Mouse (Mus musculus): ENCODE measurements around the gene Slc2a9. TPM values are rescaled to one million over a fixed set of nuclear protein-coding genes. Genes with fewer than 3 reads are reported as not detected.
A peak's percentile ranks its signal among the peaks of the same experiment; 100 is the strongest.

The Slc2a9 gene
- polyA plus RNA-seq, 1 experiment from 2014 or later = 8.5 TPM

DNA sequence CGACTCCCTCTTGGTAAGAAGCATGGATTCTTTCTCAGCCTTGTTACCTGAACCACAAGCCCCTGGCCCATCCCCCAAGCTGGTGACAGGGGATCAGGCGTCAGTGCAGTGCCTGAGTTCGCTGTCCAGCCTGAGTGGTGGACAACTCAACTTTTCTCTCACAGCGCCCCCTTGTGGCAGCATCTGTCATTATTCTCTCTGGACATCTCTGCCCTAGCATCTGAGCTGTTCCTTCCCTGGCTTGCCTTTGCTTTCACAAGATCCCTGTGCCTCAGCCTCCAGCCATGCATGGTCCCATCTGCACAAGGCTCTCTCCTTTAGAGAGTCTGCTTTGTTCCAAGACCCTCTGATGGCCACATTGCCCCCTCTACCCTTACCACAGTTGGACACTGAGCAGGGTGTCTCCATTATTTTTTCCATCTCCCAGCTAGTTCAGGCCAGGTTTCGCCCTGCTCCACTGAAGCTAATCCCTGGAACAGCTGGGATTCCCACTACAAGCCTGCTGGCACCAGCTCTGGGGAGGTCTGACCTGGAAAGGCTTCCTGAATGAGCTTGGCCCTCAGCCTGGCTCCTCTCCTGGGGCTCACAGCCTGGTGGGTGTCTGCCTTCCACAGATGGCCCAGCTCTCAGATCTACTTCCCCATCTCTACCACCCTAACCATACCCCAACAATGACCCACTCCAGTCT is 32.9 kb downstream of the Slc2a9 start:
- no peak overlapping the region for H3K4me3 ChIP-seq (ENCODE audit: inconsistent target)
- WGBS (ENCODE audit: missing documents) = 61% methylated on average over 5 of the region's 5 CpGs
- H3K36me3 ChIP-seq (ENCODE audit: inconsistent target) = no peaks in the 10 kb centered on the region
- no peak overlapping the region for H3K27ac ChIP-seq
- H3K79me2 ChIP-seq (ENCODE audit: inconsistent target) = no peaks in the 10 kb centered on the region

DNA sequence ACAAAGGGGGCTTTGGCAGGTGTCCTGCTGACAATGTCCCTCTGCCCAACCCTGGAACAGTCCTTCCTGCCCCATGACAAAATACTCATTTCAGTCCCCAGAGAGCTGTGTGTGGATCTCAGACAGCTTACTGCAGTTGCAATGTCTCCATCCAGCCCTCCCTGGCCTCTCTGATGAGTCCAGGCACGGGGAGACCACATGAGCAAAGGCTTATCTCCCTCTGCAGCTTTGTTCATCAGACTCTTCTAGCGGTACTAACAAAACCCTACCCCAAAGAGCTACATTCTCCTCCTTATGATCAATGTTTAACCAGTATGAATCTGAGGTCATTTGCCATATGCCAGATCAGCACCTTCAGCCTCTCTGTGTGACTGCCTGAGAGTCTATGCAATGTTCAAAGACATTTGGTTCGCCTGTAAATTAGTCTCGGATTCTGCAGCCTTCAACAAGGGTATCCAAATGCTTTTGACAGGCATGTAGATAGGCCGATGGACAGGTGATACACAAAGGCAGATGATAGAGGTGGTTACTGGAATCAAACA is 36.3 kb downstream of the Slc2a9 start:
- Histone ChIP-seq H3K4me3 (ENCODE audit: inconsistent target) (no peak overlapping the region), H3K79me2 (ENCODE audit: inconsistent target) (no peaks in the 10 kb centered on the region), H3K27ac (no peak overlapping the region), H3K36me3 (ENCODE audit: inconsistent target) (no peaks in the 10 kb centered on the region)
- 97% methylated on average over 5 of the region's 5 CpGs for WGBS (ENCODE audit: missing documents)

DNA sequence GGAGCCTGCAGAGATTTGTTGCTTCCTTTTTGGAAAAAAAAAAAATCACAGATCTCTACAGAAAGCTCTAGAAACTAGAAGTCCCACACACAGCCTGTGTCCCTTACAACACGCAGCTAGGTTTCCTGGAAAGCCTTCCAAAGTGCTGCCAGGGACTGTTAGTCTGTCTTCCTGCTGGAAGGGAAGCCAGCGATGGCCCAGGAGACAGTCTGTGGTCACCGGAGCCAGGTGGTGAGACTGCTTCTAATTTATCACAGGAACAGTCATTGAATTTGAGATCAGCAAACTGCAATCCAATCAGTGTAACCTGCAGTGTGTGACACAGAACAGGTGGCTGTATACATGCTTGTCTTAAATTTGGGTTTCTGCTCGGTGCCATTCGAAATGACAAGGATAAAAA is 41.7 kb downstream of the Slc2a9 start:
- H3K36me3 ChIP-seq (ENCODE audit: inconsistent target) = no peaks in the 10 kb centered on the region
- no peak overlapping the region for H3K27ac ChIP-seq
- H3K4me3 ChIP-seq (ENCODE audit: inconsistent target) = no peak overlapping the region
- no peaks in the 10 kb centered on the region for H3K79me2 ChIP-seq (ENCODE audit: inconsistent target)
- WGBS (ENCODE audit: missing documents) = 86% methylated on average over 5 of the region's 5 CpGs

DNA sequence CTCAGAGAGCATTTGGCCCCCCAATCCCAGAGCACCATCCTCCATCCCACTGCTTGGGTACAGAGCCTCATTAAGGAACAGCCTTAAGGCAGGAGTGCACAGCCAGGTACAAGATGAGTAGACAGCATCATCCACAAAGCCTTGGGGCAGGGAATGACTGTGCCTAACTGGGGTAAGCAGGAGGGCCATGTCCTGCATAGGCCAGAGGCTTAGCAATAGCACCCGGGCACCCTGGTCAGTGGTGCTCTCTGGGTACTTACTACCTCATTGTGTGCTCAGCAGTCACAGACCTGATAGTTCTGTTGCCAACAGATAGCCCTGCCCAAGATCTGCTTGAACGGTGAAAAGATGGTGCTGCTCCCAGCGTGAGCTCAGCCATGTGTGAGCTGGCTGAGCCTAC is 52.0 kb downstream of the Slc2a9 start:
- Histone ChIP-seq H3K79me2 (ENCODE audit: inconsistent target) (no peaks in the 10 kb centered on the region), H3K4me3 (ENCODE audit: inconsistent target) (no peak overlapping the region), H3K36me3 (ENCODE audit: inconsistent target) (peaks cover 5% of the 10 kb centered on the region; the same call in 1 of the 2 replicates), H3K27ac (no peak overlapping the region)
- 96% methylated on average over 3 of the region's 3 CpGs for WGBS (ENCODE audit: missing documents)

DNA sequence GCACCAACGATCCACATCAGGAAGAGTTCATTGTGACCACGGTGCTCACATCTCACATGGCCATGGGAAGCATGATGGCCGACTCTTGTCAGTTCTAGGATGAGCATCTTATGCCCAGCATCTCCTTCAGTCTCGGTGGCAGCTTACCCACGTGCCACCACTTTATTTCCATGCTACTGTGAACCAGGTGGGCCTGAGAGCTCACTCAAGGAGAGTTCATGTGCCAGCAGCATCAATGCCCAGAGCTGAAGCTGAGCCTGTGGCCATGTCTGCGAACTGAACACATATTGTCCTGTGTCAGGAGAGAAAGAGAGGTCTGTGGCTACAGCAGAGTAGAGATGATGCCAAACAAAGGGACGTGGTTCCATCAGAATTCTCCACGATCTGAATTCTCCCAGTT is 53.3 kb downstream of the Slc2a9 start:
- H3K36me3 ChIP-seq (ENCODE audit: inconsistent target) = peaks cover 5% of the 10 kb centered on the region; the same call in 1 of the 2 replicates
- H3K79me2 ChIP-seq (ENCODE audit: inconsistent target) = no peaks in the 10 kb centered on the region
- H3K4me3 ChIP-seq (ENCODE audit: inconsistent target) = no peak overlapping the region
- no peak overlapping the region for H3K27ac ChIP-seq
- WGBS (ENCODE audit: missing documents) = 90% methylated on average over 7 of the region's 8 CpGs

DNA sequence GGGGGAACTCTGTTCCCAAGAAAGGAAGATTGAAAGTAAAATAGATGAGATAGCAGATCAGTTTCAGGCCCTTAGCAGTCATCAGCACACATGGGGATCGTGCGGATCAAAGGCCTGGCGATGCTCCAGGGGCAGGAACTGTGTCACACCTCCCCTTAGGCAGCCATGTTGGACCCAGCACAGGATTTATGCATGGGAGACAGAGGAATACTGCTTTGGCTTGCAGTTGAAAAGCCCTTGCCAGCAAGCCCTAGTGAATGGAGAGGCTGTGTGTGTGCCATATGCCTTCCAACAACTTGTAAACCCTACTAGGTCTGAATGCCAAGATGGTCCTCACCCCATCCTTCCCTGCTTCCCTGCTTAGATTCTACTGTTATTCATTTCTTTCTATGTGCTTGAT is 54.8 kb downstream of the Slc2a9 start:
- peaks cover 5% of the 10 kb centered on the region; the same call in 1 of the 2 replicates for H3K36me3 ChIP-seq (ENCODE audit: inconsistent target)
- no peak overlapping the region for H3K27ac ChIP-seq
- H3K4me3 ChIP-seq (ENCODE audit: inconsistent target) = no peak overlapping the region
- 100% methylated on average over 3 of the region's 3 CpGs for WGBS (ENCODE audit: missing documents)
- H3K79me2 ChIP-seq (ENCODE audit: inconsistent target) = no peaks in the 10 kb centered on the region

DNA sequence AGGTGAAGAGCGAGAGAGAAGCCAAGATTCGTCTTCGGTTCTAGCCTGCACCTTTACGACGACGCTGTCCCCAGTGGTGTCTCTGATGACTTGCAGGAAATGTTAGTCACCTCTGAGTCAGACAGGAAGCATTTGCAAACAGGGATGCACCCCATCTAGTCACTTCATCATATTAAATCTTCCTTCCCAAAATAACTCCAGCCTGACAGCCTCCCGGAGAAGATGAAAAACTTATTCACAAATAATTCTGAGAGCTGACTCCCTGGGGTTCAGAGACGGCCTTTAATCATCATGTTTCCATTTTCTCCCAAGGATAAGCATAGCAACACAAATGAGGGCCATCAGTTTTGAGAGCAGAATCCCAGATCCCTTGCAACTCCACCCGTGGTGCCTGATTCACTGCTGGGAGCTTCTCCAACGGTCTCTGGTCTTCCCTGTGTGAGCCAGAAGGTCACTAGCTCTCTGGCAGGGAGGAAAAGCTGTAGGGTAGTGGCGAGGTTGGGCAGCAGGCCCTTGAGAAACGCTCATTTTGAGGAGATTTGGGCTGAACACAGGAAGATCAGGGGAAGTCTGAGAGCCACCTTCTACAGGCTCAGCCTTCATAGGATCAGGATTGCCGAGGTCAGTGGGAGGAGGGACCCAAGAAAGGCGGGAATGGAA is 56.5 kb downstream of the Slc2a9 start:
- peaks cover 5% of the 10 kb centered on the region; the same call in 1 of the 2 replicates for H3K36me3 ChIP-seq (ENCODE audit: inconsistent target)
- H3K27ac ChIP-seq = peak overlapping the region; percentile 61
- WGBS (ENCODE audit: missing documents) = 49% methylated on average over 14 of the region's 14 CpGs
- H3K79me2 ChIP-seq (ENCODE audit: inconsistent target) = no peaks in the 10 kb centered on the region
- H3K4me3 ChIP-seq (ENCODE audit: inconsistent target) = no peak overlapping the region

DNA sequence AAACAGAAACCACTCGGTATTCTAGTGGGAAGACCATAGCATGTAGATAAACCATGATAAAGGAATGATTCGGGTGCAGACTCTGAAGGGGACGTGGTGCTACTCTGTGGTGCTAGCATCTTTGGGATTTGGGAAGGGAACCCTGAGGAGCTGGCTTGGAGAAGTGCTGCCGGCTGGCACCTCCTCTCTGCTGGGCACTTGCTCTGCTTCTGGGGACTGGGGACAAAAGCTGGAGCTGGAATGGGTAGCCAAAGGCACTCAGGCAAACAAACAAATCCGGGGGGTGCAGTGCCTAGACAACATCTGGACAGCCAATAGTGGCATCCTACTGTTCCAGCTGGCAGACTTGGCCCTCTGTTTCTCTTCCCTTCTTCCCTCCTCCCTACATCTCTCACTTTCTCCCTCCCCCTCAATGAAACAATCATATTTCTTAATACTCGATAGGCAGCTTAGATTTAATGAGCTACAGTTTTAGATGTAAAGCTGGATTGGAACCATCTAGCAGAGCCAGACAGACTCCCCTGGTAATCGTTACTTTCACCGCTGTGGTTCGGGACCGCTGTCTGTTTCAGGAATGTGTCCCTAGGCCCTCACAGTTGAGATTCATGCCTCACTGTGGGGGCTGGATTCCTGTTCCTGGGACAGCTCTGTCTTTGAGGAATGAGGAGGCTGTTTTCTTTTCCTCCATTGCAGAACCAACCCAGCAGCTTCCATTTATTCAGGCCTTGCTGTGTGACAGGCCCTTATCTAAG is 61.7 kb downstream of the Slc2a9 start:
- Histone ChIP-seq H3K4me3 (ENCODE audit: inconsistent target) (no peak overlapping the region), H3K27ac (no peak overlapping the region), H3K79me2 (ENCODE audit: inconsistent target) (no peaks in the 10 kb centered on the region), H3K36me3 (ENCODE audit: inconsistent target) (peaks cover 34% of the 10 kb centered on the region)
- 94% methylated on average over 10 of the region's 10 CpGs for WGBS (ENCODE audit: missing documents)

DNA sequence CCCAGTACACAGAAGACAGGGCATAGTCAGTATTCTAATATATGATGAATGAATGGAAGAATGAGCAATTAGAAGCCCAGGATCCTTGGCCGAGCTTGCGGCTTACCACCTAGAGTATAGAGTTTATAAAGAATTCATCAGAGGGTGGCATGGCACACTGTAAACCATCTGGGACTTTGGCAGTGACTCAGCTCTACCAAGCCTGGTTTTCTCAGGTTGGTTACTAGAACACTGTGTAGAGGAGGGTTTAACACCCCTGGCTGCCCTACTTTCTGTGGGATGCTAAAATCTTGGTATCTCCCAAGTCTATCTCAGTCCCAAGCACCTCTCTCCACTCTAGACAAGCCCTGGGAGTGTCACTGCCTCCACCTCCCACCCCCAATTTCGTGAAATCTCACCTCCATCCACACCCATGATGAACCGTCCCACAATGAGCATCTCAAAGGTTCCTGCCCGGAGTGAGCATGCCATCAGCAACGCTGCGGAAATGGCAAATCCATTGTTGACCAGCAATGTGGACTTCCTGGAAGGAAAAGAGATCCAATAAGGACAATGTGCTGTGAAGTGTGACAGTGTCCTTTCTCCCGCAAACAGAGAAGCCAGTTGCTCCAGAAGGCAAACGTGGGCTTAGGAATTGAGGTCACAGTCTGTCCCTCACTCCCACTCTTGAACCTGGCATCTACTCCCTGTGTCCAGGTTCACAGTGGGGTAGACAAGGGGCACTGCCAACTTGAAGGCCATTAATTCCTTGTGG is 62.5 kb downstream of the Slc2a9 start:
- Histone ChIP-seq H3K36me3 (ENCODE audit: inconsistent target) (peaks cover 36% of the 10 kb centered on the region), H3K4me3 (ENCODE audit: inconsistent target) (no peak overlapping the region), H3K27ac (no peak overlapping the region), H3K79me2 (ENCODE audit: inconsistent target) (no peaks in the 10 kb centered on the region)
- 93% methylated on average over 9 of the region's 9 CpGs for WGBS (ENCODE audit: missing documents)

DNA sequence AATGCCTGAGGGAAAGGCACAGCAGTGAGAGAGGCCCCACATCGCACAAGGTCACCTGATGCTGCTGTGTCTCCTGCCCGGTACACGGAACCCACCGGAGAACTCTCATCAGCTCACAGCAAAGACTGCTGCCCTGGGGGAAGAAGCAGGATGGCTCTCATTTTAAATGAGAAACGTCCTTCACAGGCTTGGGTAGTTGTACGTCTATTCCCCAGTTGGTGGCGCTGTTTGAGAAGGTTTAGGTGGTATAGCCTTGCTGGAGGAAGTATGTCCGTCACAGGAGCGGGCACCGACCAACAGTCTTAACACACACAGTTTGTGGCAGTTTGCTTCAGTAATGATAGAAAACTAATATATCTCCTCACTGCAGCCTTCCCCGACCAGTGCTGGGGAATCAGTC is 66.3 kb downstream of the Slc2a9 start:
- Histone ChIP-seq H3K36me3 (ENCODE audit: inconsistent target) (peaks cover 36% of the 10 kb centered on the region), H3K4me3 (ENCODE audit: inconsistent target) (no peak overlapping the region), H3K27ac (no peak overlapping the region), H3K79me2 (ENCODE audit: inconsistent target) (no peaks in the 10 kb centered on the region)
- WGBS (ENCODE audit: missing documents) = 98% methylated on average over 11 of the region's 11 CpGs

DNA sequence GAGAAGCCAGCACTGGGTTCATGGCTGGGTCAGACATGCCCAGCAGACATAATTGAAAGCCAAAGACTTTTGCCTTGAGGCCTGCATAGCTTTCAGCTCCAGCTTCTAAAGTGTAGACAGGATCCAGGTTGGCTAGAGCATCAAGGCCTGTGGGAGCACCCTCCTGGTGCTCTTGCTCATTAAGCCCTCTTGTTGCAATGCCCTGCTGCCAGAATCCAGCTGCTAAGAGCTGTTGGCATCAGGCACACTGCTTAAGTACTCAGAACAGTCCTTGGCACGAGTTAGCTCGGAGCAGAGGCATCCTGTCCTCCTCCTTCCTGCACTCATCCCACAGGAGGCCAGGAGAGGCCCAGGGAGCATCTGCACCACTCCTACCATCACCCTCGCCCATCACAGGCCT is 68.1 kb downstream of the Slc2a9 start:
- Histone ChIP-seq H3K79me2 (ENCODE audit: inconsistent target) (no peaks in the 10 kb centered on the region), H3K4me3 (ENCODE audit: inconsistent target) (no peak overlapping the region), H3K27ac (no peak overlapping the region), H3K36me3 (ENCODE audit: inconsistent target) (peaks cover 27% of the 10 kb centered on the region)
- whole genome bisulfite sequencing (ENCODE audit: missing documents) = 93% methylated on average over 3 of the region's 3 CpGs

DNA sequence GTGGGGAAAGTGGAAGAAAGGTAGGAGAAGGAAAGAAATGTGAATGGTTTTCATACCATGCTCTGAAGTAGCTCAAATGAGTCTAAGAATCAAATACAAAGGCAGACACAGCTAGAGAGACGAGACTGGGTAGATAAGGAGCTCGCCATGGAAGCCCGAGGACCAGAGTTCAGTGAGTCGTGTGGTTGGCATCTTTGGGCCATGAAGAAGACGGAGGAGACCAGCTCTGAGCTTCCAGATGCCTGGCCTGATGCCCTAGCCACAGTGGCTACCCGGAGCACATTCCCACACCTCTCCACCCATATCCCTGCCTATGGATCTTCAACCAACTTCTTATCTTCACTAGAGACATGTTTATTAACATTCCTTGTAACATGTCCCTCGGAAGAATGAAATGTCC is 71.7 kb downstream of the Slc2a9 start:
- H3K79me2 ChIP-seq (ENCODE audit: inconsistent target) = no peaks in the 10 kb centered on the region
- 90% methylated on average over 7 of the region's 7 CpGs for WGBS (ENCODE audit: missing documents)
- H3K27ac ChIP-seq = no peak overlapping the region
- peaks cover 1% of the 10 kb centered on the region; the same call in 1 of the 2 replicates for H3K36me3 ChIP-seq (ENCODE audit: inconsistent target)
- no peak overlapping the region for H3K4me3 ChIP-seq (ENCODE audit: inconsistent target)

DNA sequence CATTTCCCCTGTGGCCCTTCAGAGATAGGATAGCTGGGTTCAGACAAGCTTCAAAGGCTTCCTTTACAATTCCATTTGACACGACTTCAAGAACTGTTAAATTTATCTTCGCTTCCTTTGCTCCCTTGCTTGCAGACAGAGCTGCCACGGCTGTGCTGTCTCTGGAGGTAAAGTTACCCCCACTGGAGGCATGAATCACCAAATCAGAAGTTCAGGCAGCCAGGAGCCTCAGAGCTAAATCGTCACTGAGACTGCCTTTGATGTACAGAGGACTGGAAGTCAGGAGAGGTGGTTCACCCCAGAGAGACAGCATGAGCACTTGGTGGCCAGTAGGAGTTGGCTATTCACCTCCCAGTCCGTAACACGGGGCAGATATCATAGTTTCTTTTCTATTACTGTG is 73.8 kb downstream of the Slc2a9 start:
- Histone ChIP-seq H3K27ac (no peak overlapping the region), H3K79me2 (ENCODE audit: inconsistent target) (no peaks in the 10 kb centered on the region), H3K36me3 (ENCODE audit: inconsistent target) (no peaks in the 10 kb centered on the region), H3K4me3 (ENCODE audit: inconsistent target) (no peak overlapping the region)
- 82% methylated on average over 6 of the region's 6 CpGs for WGBS (ENCODE audit: missing documents)

DNA sequence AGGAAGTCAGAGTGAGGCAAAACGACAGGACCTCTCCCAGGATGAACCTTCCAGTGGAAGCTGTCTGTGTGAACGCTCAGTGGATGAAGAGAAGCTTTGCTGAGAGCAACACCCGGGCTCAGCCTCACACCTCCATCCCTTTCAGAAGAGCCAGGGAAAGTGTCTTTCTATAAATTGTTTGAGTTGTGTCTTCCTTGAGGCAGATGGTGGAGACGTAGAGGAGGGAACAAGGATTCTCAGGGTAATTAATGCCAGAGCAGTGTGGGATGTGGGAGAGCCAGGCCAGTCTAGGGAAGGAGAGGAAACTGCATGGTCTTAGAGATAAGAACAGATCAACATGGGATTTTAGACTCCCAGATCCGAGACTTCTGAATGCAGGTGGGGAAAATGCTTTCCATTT is 75.2 kb downstream of the Slc2a9 start:
- H3K27ac ChIP-seq = no peak overlapping the region
- no peak overlapping the region for H3K4me3 ChIP-seq (ENCODE audit: inconsistent target)
- no peaks in the 10 kb centered on the region for H3K36me3 ChIP-seq (ENCODE audit: inconsistent target)
- H3K79me2 ChIP-seq (ENCODE audit: inconsistent target) = no peaks in the 10 kb centered on the region
- WGBS (ENCODE audit: missing documents) = 74% methylated on average over 5 of the region's 5 CpGs

Data from macrophage (primary cell).